Mouse (Mus musculus): ENCODE measurements around the gene Tmem104.

Tmem104 gene

DNA sequence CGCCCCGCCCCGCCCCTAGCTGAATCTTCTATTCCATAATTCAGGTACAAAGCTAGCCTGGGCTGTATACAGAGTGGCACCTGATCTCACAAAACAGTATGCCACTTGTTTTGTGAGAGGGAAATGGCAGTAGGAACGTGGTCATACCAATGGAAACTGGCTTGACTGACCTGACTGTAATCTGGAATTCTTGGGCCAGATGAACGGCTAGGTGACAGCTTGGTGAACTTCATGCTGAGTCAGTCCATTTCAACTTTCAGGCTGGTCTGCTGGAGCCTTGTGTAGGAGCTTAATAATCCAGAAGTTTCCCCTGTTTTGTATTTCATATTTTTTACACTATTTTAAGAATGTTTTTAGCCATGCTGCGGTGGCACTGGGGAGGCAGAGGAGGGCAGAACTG lies 90.9 kb downstream of the Tmem104 start:
- no peak for DNase-seq (ENCODE audit: low spot score in 2 of 2)

DNA sequence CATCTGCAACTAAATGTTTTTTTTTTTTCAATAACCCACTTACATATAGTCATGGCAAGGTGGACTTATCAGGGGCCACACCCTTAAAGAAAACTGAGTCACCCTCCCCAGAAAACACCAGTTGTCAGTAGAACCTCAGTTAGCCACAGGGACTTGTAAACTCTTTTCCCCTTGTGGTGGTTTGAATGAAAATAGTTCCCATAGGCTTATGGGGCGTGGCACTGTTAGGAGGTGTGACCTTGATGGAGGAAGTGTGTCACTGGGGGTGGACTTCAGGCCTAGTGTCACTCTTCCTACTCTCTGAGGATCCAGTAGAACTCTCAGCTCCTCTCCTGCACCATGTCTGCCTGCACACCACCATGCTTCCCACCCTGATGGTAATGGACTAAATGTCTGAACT lies 92.4 kb downstream of the Tmem104 start:
- DNase-seq (ENCODE audit: low spot score in 2 of 2), result no peak

DNA sequence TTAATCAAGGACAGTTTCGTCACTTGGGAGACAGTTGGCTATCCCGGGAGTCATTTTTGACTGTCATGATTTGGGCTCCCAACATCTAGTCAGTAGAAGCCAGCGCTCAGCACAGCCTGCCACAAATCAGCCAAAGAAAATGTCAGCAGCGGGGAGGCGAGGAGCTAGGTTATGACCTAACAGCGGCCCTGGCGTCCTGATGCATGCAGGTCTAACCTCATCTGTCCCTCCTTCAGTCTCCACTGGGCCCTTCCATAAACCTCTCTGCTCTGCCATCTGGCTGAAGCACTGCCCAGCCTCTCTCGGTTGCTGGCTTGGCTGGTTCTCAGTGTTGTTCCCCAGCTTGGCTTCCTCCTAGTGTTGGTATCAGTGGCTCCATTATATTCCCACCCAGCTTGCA lies 95.0 kb downstream of the Tmem104 start:
- DNase-seq (ENCODE audit: low spot score in 2 of 2), result no peak

DNA sequence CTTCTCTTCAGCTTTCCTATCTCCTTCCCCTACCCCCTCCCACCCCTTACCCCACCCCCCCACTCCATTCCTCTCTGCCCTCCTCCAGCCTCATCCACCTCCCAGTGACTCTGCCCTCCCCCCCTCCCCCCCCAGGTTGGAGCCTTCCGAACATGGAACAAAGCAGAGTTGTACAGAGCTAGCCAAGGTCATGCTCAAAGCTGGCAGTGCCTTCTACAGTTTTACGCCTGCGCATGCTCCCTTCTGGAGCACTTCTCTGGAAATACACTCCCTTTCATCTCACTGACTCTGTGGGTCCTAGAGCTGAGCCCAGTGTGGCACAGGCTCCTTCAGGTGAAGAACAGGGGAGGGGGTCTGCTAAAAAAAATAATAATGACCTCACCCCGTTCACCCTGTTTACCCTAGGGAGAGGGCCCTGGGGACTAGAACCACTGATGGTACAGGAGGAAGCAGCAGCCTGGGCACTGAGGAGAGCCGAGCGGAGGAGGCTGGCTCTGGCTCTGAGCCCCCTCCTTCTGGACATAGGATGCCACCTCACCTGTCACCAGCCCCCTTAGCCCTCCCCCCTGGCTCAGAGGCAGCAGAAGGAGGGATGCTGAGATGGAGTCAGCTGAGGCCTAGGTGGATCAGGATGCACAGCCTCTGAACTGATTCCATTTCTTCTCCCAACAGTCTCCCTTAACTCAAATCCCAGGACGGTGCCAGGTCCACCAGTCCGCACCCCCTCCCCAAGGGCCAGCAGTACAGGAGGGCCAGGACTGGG lies 95.6 kb downstream of the Tmem104 start:
- no peak for DNase-seq (ENCODE audit: low spot score in 2 of 2)

DNA sequence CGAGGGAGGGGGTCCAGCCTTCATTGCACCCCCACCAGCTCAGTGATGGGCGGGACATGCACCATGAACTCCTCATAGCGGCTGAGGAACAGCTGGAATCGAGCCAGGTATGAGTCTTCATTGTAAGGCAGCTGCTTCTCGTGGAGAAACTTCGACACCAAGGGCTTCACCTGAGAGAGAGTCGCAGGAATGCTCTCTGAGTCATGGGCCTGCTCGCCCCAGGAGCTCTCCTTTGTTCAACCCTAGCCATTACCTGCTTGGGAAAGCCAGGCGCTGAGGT lies 96.1 kb downstream of the Tmem104 start:
- no peak for DNase-seq (ENCODE audit: low spot score in 2 of 2)

DNA sequence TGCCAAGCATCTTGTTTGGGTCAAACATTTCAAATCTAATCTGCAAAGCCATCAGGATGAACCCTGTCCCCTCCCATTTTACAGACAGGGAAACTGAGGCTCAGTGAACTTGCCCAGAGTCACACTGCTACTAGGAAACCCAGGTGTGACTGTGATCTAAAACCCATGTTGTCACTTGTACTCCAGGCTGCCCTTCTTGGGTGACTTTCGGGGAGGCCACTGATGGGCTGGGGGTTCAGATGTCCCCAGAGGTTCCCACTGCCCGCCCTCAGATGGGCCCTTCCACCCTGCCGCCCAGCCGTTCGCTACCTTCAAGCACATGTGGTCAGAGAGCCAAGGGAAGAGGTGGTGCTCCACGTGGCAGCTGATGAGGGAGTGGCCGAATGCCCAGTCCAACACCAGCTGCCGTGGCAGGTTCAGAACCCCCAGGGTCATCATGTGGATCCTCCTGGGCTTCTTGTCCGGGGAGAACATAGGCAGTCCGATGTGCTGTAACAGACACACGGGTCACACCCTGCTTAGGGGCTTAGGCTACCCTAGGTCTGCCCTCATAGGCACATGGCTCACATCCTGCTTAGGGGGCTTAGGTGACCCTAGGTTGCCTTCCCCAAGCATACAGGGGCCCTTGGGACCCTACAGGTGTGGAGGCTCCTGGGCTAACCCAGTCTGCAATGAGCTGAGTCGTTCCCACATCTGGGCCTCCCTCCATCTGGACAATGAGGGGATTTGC lies 96.8 kb downstream of the Tmem104 start:
- no peak for DNase-seq (ENCODE audit: low spot score in 2 of 2)

DNA sequence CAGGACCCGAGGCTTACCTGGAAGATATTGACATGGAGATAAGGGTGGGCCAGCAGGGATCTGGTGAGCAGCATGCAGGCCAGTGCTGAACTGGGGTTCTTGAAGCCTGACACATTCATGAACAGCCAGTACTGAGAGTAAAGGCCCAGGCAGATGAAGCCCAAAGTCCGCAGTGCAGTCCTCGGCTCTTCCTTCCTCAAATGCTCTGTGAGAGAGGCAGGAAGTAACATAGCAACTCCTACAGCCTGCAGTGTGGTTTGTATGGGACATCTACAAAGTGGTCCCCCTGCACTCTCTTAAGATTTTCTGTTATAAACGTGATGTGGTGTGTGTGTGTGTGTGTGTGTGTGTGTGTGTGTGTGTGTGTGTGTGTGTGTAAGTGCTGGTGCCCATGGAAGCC lies 98.0 kb downstream of the Tmem104 start:
- DNase-seq (ENCODE audit: low spot score in 2 of 2), result no peak

DNA sequence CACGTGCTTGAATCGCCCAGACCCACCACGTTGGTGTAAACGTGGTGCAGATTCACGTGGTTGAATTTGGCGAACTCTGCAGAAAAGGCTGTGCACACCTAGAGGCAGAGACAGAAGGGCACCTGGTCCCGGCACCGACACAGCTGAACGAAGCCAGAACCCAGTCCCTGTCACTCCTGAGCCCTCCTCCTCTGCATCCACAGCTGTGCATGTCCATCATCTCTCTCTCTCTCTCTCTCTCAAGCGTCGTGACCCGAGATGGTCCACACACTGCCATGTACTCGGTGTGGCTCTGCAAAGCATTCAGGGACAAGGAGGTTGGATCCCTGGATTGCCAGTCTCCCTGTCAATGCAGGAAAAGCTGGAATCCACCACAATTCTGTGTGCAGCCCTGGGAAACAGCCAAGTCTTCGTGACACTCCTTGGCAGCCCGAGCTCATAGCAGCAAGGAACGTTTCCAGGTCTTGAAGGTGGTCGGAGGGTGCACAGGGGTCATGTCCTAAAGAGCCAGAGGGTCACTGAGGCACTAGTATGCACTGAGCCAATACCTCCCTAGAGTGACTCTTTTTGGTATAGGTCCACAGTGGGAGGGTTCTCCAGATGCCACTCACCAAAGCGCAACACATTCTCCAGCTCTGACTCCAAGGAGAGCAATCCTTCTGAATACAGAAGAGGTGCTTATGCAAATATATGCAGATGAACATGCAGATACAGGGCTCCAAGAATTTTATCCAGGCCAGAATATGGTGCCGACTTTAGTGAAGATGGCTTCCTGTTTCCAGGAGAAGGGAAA lies 99.1 kb downstream of the Tmem104 start:
- no peak for DNase-seq (ENCODE audit: low spot score in 2 of 2)

DNA sequence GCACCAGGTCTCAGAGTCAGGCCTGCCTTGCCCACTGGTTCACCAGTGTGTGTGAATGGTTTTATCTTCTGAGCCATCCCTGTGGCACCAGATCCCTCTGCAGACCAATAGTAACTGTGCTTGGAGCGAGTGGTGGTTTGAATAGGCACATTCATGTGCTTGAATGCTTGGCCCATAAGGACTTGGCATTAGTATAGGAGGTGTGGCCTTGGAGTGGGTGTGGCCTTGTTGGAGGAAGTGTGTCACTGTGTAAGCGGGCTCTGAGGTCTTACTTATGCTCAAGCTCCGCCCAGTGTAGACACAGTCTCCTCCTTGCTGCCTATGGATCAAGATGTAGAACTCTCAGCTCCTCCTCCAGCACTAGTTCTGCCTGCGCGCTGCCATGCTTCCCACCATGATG lies 100.1 kb downstream of the Tmem104 start:
- no peak for DNase-seq (ENCODE audit: low spot score in 2 of 2)

DNA sequence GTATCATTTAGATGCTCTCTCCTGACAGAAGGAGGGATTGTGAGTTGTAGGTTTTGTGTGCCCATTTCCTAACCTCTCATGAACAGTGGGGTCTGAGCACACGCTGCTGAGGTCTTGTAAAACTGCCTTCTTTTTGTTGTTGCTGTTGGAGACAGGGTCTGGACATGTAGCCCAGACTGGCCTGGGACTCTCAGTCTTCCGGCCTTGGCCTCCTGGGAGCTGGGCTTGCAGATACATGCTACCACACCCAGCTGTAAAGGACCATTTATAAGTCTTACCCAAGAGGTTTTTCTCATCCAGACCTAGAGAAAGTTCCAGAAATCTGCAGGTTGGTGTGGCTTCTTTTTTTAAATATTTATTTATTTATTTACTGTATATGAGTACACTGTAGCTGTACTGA lies 101.0 kb downstream of the Tmem104 start:
- no peak for DNase-seq (ENCODE audit: low spot score in 2 of 2)

DNA sequence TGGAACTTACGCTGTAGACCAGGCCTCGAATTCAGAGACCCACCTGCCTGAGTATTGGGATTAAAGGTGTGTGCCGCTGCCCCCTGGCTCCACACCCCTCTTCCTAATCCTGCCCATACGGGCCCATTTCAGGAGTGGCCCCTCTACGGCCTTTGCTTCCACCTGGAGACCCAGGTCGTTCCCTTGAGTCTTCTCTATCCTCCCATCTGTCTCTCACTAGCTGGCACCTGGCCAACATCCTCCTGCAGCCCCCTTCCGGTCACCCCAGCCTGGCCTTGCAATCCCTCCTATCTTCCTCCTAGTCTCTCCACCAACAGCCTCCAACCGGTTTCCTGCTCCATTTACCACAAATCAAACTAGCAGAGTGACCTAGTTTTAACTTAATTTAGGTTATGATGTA lies 102.6 kb downstream of the Tmem104 start:
- no peak for DNase-seq (ENCODE audit: low spot score in 2 of 2)

DNA sequence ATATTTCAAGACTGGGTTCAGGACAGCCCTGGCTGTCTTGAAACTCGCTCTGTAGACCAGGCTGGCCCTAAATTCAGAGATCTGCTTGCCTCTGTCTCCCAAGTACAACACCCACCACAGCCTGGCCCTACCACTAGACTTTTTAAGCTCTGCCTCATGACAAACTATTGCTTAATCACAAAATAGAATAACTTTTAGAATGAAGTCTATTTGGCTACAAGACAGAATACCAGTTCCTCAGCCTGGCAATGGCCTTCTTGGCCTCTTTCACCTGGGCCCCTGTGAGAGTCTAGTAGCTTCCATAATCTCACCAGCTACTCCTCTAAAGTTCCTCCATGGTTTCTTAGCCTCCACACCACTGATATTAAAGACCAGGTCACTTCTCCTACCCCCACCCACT lies 103.0 kb downstream of the Tmem104 start:
- DNase-seq (ENCODE audit: low spot score in 2 of 2), result no peak

DNA sequence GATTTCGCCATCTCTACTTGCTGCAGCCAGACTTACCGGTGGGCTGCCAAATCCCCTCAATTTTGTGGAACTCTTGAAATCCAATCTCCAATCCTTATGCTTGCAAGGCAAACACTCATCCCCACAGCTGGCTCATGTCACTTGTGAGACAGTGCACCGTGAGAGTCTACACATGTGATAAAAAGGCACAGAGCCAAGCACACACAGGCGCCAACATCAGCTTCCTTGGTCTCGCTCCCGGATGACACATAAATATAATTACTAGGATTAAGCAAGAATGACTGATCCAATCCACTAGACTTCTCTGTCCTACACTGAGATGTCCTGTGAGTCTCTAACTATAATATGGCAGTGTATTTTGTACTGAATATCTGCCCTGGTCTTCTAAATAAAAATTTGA lies 103.6 kb downstream of the Tmem104 start:
- no peak for DNase-seq (ENCODE audit: low spot score in 2 of 2)

DNA sequence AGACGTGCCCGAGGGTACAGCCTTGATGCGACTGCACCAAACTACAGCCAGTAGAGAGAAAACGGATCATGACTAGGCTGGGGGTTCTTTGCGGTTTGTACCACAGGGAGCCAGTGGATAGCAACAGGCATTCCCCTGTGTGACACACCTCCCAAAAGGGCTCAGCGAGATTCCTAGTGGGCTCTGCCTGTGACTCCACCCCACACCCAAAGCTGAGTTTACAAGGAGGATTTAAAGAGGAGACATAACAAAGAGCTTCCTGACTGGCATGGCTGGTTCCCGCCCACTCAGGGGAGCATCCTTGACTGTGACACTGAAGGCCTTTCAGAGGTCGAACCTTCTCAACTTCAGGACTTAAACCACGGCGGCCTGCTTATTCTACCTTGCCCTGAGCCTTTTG lies 104.2 kb downstream of the Tmem104 start:
- DNase-seq (ENCODE audit: low spot score in 2 of 2), result no peak

DNA sequence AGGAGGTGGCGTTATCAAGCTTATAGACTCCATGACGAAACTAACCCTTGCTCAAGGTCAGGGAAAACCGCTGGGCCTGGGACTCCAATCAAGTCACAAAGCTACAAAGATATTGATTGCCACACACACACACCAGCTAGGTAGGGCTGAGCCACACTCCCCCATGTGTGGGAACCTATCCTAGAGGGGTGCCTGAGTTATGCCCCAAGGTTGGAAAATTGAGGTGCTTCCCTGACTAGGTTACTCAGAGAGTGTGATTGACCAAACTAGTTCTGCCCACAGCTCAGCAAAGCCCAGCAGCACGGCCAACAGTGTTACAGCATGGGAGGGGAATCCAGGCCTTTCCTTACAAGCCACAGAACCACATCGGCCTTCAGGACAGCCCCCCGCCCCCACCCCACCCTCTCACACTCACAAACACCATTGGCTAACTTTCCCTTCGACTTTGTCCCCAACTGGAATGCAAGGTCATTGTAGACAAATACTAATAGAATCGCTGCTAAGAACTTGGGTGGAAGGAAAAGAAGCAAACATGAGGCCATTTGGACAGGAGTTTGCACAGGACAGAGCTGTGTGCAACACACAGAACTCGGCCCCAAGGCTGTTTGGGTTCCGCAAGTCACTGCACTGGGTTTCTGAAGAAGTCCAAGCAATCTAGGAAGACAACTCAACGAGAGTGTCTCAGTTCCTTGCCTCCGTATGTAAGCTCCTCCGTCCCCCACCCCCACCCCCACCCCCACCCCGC lies 105.5 kb downstream of the Tmem104 start:
- DNase-seq (ENCODE audit: low spot score in 2 of 2), result no peak

DNA sequence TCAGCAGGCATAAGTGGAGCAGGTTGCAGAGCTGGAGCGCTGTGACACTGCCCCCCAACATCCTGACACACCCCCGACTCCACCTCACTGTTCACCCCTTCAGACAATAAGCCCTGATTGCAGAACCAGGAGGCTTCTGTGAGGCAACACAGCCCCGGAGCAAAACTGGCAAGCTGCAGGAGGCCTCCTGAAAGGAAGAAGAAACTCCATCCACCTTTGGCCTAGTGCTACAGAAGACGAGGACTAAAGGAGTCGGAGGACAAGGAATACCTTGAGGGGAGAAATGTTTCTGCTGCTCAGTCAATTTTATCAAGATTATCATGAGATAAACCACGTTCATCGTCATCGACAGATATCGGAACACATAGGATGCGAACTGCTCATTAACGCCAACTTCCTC lies 108.7 kb downstream of the Tmem104 start:
- DNase-seq (ENCODE audit: low spot score in 2 of 2), result no peak

All from cerebellum, postnatal 4 days (tissue).